In the genomic region with DNA sequence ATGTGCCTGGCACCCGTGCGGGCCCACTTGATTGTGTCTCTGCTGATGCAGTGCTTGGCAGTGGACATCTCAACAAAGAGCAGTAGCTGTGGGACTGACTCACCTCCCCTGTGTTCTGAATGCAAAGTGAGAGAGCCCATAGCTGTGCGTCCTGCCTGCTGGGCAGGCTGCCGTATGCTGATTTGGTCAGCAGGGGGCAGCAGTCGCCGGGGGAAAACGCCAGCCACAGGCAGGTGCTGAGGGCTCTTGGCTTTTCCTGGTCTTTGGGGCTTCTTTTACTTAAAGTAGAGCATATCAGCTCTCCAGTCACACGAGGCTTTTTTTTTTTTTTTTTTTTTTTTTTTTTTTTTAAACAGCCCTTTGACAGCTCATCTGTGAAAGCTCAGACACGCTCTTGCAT, we compare ENCODE assay signal across 7 mouse cellular contexts. TPM values are rescaled to one million over a fixed set of nuclear protein-coding genes. Genes with fewer than 3 reads are reported as not detected.
DNase-seq lines count a peak whose midpoint lies in the region; ATAC-seq and TF ChIP-seq lines count a peak whose summit lies in the region.

No protein-coding gene starts in this region.

- intact Hi-C loops in left cerebral cortex, postnatal 36 days (cut with DNase I) = loop anchor here (2.0 to 10.0 kb wide), 2 partner anchors 162 to 356 kb away; partner anchors contain the start of gene C1qtnf6

- no peak overlapping the region for H3K27ac ChIP-seq in ES-Bruce4 (ENCODE audit: insufficient read depth, low read length)
- H3K27ac ChIP-seq in hindbrain, embryonic 12.5 days = peak overlapping the region; percentile 62; the same call in 1 of the 2 replicates
- no peak overlapping the region for H3K27ac ChIP-seq in spleen, adult 2 months (ENCODE audit: insufficient read depth, low read length)

- H3K4me1 ChIP-seq in ES-Bruce4 (ENCODE audit: control insufficient read depth, insufficient read depth, low read length) = no peaks in the 10 kb centered on the region
- H3K4me1 ChIP-seq in hindbrain, embryonic 12.5 days = peaks cover 43% of the 10 kb centered on the region
- peaks cover under 1% of the 10 kb centered on the region; the same call in 1 of the 2 replicates for H3K4me1 ChIP-seq in spleen, adult 2 months (ENCODE audit: control insufficient read depth, insufficient read depth, insufficient read length)

- no peaks in the 10 kb centered on the region for H3K36me3 ChIP-seq in ES-Bruce4 (ENCODE audit: control insufficient read depth, insufficient read depth, low read length, poor library complexity, severe bottlenecking)
- no peaks in the 10 kb centered on the region for H3K36me3 ChIP-seq in hindbrain, embryonic 12.5 days
- H3K36me3 ChIP-seq in spleen, adult 2 months (ENCODE audit: control insufficient read depth, insufficient read depth, low read length) = no peaks in the 10 kb centered on the region

- no peak for TF ChIP-seq EP300 in ES-Bruce4 (IDR thresholded peaks at IDR 0.05; ENCODE audit: insufficient read depth, low read depth, low read length)

- peak overlapping the region; percentile 30 for H3K4me2 ChIP-seq in hindbrain, embryonic 12.5 days (replicated peaks)

- WGBS in hindbrain, embryonic 12.5 days = 6% methylated on average over 8 of the region's 9 CpGs
- 4% methylated on average over 9 of the region's 9 CpGs for WGBS in spleen, adult 2 months

- TF ChIP-seq CTCF in ES-Bruce4 (IDR thresholded peaks at IDR 0.05; ENCODE audit: low read depth, low read length) = peak; percentile 96
- peak; percentile 98 for TF ChIP-seq CTCF in spleen, adult 2 months (IDR thresholded peaks at IDR 0.05; ENCODE audit: extremely low read depth, insufficient read depth, insufficient read length, insufficient replicate concordance)

- no peak for ATAC-seq in hindbrain, embryonic 12.5 days (ENCODE audit: low FRiP score)
- 0 out of 2 replicates have a peak, but pooled peaks have one; percentile 38 for ATAC-seq in monocyte, adult 5-6 weeks (replicated peaks; ENCODE audit: insufficient number of reproducible peaks, low FRiP score, low TSS enrichment, poor library complexity, severe bottlenecking)

- H3K27me3 ChIP-seq in ES-Bruce4 (ENCODE audit: control insufficient read depth, insufficient read depth, low read length, poor library complexity, severe bottlenecking) = no peaks in the 10 kb centered on the region
- peaks cover 4% of the 10 kb centered on the region; the same call in 1 of the 2 replicates for H3K27me3 ChIP-seq in hindbrain, embryonic 12.5 days
- no peaks in the 10 kb centered on the region for H3K27me3 ChIP-seq in spleen, adult 2 months (ENCODE audit: control insufficient read depth, insufficient read depth, low read length)

- no peaks in the 10 kb centered on the region for H3K9me3 ChIP-seq in ES-Bruce4 (replicated peaks; ENCODE audit: control insufficient read depth, insufficient read depth, low read length, poor library complexity, severe bottlenecking)
- no peaks in the 10 kb centered on the region for H3K9me3 ChIP-seq in hindbrain, embryonic 12.5 days (replicated peaks)

- H3K9ac ChIP-seq in ES-Bruce4 (ENCODE audit: low read depth, poor library complexity, severe bottlenecking) = no peak overlapping the region
- 0 out of 2 replicates have a peak overlapping the region, but pooled peaks have one; percentile 3 for H3K9ac ChIP-seq in hindbrain, embryonic 12.5 days

- DNase-seq in adrenal gland, adult 18-20 months (ENCODE audit: low spot score in 2 of 2) = peak; percentile 84 to 85
- peak; percentile 83 for DNase-seq in embryo, embryonic 9.5 days (ENCODE audit: extremely low spot score)
- DNase-seq in left cerebral cortex, postnatal 36 days (ENCODE audit: low spot score in 2 of 2) = peak; percentile 84 to 85
- DNase-seq in spleen, adult 2 months (ENCODE audit: low read depth in 1 of 2, low spot score in 2 of 2) = peak in 1 of 2 experiments; percentile 77

- no peak overlapping the region for H3K4me3 ChIP-seq in ES-Bruce4 (ENCODE audit: low read depth, low read length)
- no peak overlapping the region for H3K4me3 ChIP-seq in hindbrain, embryonic 12.5 days
- H3K4me3 ChIP-seq in spleen, adult 2 months (ENCODE audit: extremely low read depth, insufficient read depth, insufficient read length) = no peak overlapping the region

- no peak for TF ChIP-seq POLR2A in ES-Bruce4 (IDR thresholded peaks at IDR 0.05; ENCODE audit: insufficient read depth, low read length)
- no peak for TF ChIP-seq POLR2A in spleen, adult 2 months (IDR thresholded peaks at IDR 0.05; ENCODE audit: low read depth, low read length)

RNA-seq across cellular contexts. Expression of gene Ift27, which starts 4.5 kb away (rescaled TPM):
- polyA plus RNA-seq in ES-Bruce4 (2011; ENCODE audit: insufficient read depth, insufficient read length, low read depth, missing spikeins) = 19.4 and 19.8 TPM in 2 replicates
- total RNA-seq in adrenal gland, adult 18-20 months (2021) = 10 to 100 TPM; 13.2 to 14.8 TPM
- polyA plus RNA-seq in hindbrain, embryonic 12.5 days (2016; fragmentation: Nextera tagmentation; extraction: Ambion mirVana) = 87.8 and 99.9 TPM in 2 replicates
- 10 to 100 TPM; 34.5 to 38.1 TPM for total RNA-seq in left cerebral cortex, postnatal 36 days (2021)
- 3.5 to 8.9 TPM (median 4.7 TPM) in 3 replicates for total RNA-seq in monocyte, adult 5-6 weeks (2017)
- polyA plus RNA-seq in spleen, adult 2 months (2012; rRNA removed) = 27.5 and 46.2 TPM in 2 replicates

RNA-seq across cellular contexts. Expression of gene Pvalb, which starts 27.8 kb away (rescaled TPM):
- polyA plus RNA-seq in ES-Bruce4 (2011; ENCODE audit: insufficient read depth, insufficient read length, low read depth, missing spikeins) = not detected in 2 replicates
- total RNA-seq in adrenal gland, adult 18-20 months (2021) = 1 to 10 TPM in 1 of 2 experiments, not detected in 1; 1.7 TPM
- polyA plus RNA-seq in hindbrain, embryonic 12.5 days (2016; fragmentation: Nextera tagmentation; extraction: Ambion mirVana) = 4.2 and 10.2 TPM in 2 replicates
- 100 to 1,000 TPM in 1 of 2 experiments, 10 to 100 TPM in 1; 73.3 to 114 TPM for total RNA-seq in left cerebral cortex, postnatal 36 days (2021)
- 0.49 TPM in 1 of 3 replicates, not detected in the others for total RNA-seq in monocyte, adult 5-6 weeks (2017)
- polyA plus RNA-seq in spleen, adult 2 months (2012; rRNA removed) = not detected in 2 replicates

RNA-seq across cellular contexts. Expression of gene Cacng2, which starts 58.6 kb away (rescaled TPM):
- polyA plus RNA-seq in ES-Bruce4 (2011; ENCODE audit: insufficient read depth, insufficient read length, low read depth, missing spikeins) = not detected in 2 replicates
- under 1 TPM; 0.29 to 0.40 TPM for total RNA-seq in adrenal gland, adult 18-20 months (2021)
- 4.2 and 4.6 TPM in 2 replicates for polyA plus RNA-seq in hindbrain, embryonic 12.5 days (2016; fragmentation: Nextera tagmentation; extraction: Ambion mirVana)
- 10 to 100 TPM; 54.1 to 56.5 TPM for total RNA-seq in left cerebral cortex, postnatal 36 days (2021)
- not detected in 3 replicates for total RNA-seq in monocyte, adult 5-6 weeks (2017)
- not detected in 2 replicates for polyA plus RNA-seq in spleen, adult 2 months (2012; rRNA removed)

Comparison
In these comparisons a context has a peak if more than half of its experiments do, and no peak if none do; other contexts are left out.
1. RNA of gene Pvalb, which starts 27.8 kb away (total RNA-seq): 73.3 to 114 TPM in left cerebral cortex, postnatal 36 days; 1.7 TPM in adrenal gland, adult 18-20 months and 0.49 TPM in monocyte, adult 5-6 weeks; every median in the first group is over 10 times any median in the second.
2. RNA of gene Cacng2, which starts 58.6 kb away (total RNA-seq): 54.1 to 56.5 TPM in left cerebral cortex, postnatal 36 days; 0.29 to 0.40 TPM in adrenal gland, adult 18-20 months and not detected in monocyte, adult 5-6 weeks; every median in the first group is over 10 times any median in the second.